Mouse (Mus musculus) kidney, embryonic 14.5 days (tissue): ENCODE results near the gene Scimp. TPM values are rescaled to one million over a fixed set of nuclear protein-coding genes. Genes with fewer than 3 reads are reported as not detected.

Experiments used
- ATAC-seq: fragments of 200-750 bp; cut with Nextera tagmentation; 2 replicates; pipeline ENCODE4 v1.8.0; 2017; ENCODE audit warnings: moderate number of reproducible peaks, mild to moderate bottlenecking, moderate TSS enrichment, moderate library complexity; ENCODE audit not compliant: low FRiP score, low TSS enrichment
- H3K27ac ChIP-seq: fragments of 300-500 bp; sonication (generic); 2 replicates; pipeline ENCODE4 v1.5.1; 2014; ENCODE audit warnings: low read depth, mild to moderate bottlenecking, low read length, moderate library complexity, mixed read lengths
- H3K27me3 ChIP-seq: fragments of 300-500 bp; sonication (generic); 2 replicates; pipeline ENCODE4 v1.6.1; 2014; ENCODE audit warnings: mild to moderate bottlenecking, low read length; ENCODE audit not compliant: control insufficient read depth, insufficient read depth
- H3K36me3 ChIP-seq: fragments of 300-500 bp; sonication (generic); 2 replicates; pipeline ENCODE4 v1.6.1; 2014; ENCODE audit warnings: low read length, mixed read lengths; ENCODE audit not compliant: control insufficient read depth, insufficient read depth
- H3K4me1 ChIP-seq: fragments of 300-500 bp; sonication (generic); 2 replicates; pipeline ENCODE4 v1.6.1; 2014; ENCODE audit warnings: low read length, mixed read lengths; ENCODE audit not compliant: control insufficient read depth, insufficient read depth
- H3K4me2 ChIP-seq: fragments of 300-500 bp; sonication (generic); replicated peaks from 2 replicates; pipeline ENCODE4 v1.6.1; 2014; ENCODE audit warnings: low read depth, mild to moderate bottlenecking, low read length
- H3K4me3 ChIP-seq: fragments of 300-500 bp; sonication (generic); 2 replicates; pipeline ENCODE4 v1.5.1; 2014; ENCODE audit warnings: mild to moderate bottlenecking, low read length
- H3K9ac ChIP-seq: fragments of 300-500 bp; sonication (generic); 2 replicates; pipeline ENCODE4 v1.6.1; 2014; ENCODE audit warnings: low read depth, mild to moderate bottlenecking, low read length, moderate library complexity
- H3K9me3 ChIP-seq: fragments of 300-500 bp; sonication (generic); 2 replicates; pipeline ENCODE4 v1.6.1; 2016; ENCODE audit warnings: low read length; ENCODE audit not compliant: control insufficient read depth
- WGBS: fragments of 180-500 bp; shearing (Covaris S2); extraction: QIAGEN DNeasy Blood & Tissue Kit; methylation state at CpG from one replicate; pipeline ENCODE4 v1.1.7; 2014; 5-methylcytosine and 5-hydroxymethylcytosine counted together
- polyA plus RNA-seq: library from polyadenylated mRNA; unstranded; fragments of >200 nt; fragmentation: Nextera tagmentation; extraction: Ambion mirVana; gene quantifications from 2 replicates; pipeline ENCODE4 v1.2.1, GENCODE M21; 2014

Scimp gene
- polyA plus RNA-seq, 1 experiment from 2014 or later, result not detected

- 74% methylated on average over 8 of the region's 8 CpGs for WGBS
- Histone ChIP-seq H3K4me3 (no peak overlapping the region), H3K27me3 (no peaks in the 10 kb centered on the region), H3K36me3 (no peaks in the 10 kb centered on the region), H3K4me1 (no peaks in the 10 kb centered on the region), H3K27ac (no peak overlapping the region), H3K9me3 (0 out of 2 replicates have a peak, but pooled peaks cover 3% of the 10 kb centered on the region), H3K9ac (no peak overlapping the region), H3K4me2 (no peak overlapping the region)
- no peak for ATAC-seq
These were observed 6.7 kb downstream of the Scimp start for GRCm38 (mm10) chr11:70805641-70806175.

GRCm38 (mm10) chr11:70804395-70804794 is 8.0 kb downstream of the Scimp start:
- Histone ChIP-seq H3K4me3 (no peak overlapping the region), H3K4me2 (no peak overlapping the region), H3K27ac (no peak overlapping the region), H3K27me3 (no peaks in the 10 kb centered on the region), H3K36me3 (no peaks in the 10 kb centered on the region), H3K9me3 (0 out of 2 replicates have a peak, but pooled peaks cover 3% of the 10 kb centered on the region), H3K9ac (no peak overlapping the region), H3K4me1 (no peaks in the 10 kb centered on the region)
- 90% methylated on average over 3 of the region's 3 CpGs for WGBS
- ATAC-seq, result no peak

DNA sequence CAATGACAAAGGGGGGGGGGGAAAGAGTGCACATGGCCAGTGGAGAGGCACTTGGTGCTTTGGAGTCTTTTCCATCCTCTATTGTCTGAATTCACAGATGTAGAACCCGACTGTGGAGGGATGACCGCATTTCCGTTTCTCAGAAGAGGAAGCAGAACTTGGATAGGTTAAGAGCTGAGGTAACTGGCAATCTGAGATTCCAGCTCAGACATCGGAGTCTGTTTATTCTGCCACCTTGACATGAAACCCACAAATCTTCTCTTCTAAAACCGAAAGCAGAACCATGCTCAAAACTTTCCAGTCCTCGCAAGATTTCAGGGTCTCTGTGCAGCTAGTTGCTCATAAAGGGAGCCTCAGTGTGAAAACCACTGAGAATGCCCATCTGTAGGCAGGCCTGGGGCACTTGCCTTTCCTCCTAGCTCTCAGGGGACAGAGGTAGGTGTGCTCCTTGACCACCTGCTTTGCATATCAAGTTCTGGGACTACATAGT is 8.6 kb downstream of the Scimp start:
- no peak overlapping the region for H3K9ac ChIP-seq
- H3K4me2 ChIP-seq, result no peak overlapping the region
- H3K27ac ChIP-seq, result no peak overlapping the region
- H3K4me1 ChIP-seq, result no peaks in the 10 kb centered on the region
- no peaks in the 10 kb centered on the region for H3K36me3 ChIP-seq
- 74% methylated on average over 6 of the region's 6 CpGs for WGBS
- ATAC-seq, result no peak
- H3K27me3 ChIP-seq, result no peaks in the 10 kb centered on the region
- no peak overlapping the region for H3K4me3 ChIP-seq
- 0 out of 2 replicates have a peak, but pooled peaks cover 3% of the 10 kb centered on the region for H3K9me3 ChIP-seq

DNA sequence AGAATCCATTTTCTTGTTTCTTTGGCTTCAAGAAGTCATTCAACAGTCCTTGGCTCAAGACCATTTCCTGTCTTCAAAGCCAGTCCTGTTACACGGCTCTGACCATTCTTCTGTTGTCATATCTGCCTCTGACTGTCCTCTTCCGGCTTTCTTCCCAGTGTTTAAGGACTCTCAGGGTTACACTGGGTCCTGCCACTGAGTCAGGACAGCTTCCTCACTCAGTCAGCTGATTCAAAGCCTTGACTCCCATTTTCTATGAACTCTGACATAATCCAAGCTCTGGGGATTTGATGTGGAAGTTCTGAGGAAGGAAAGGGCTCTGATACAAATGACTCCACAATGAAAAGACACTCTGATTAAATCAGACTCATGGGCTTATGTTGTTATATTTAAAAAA is 9.5 kb downstream of the Scimp start:
- Histone ChIP-seq H3K9me3 (0 out of 2 replicates have a peak, but pooled peaks cover 3% of the 10 kb centered on the region), H3K4me1 (no peaks in the 10 kb centered on the region), H3K27me3 (no peaks in the 10 kb centered on the region), H3K27ac (no peak overlapping the region), H3K36me3 (no peaks in the 10 kb centered on the region), H3K4me2 (no peak overlapping the region), H3K9ac (no peak overlapping the region), H3K4me3 (no peak overlapping the region)
- ATAC-seq, result no peak
- WGBS, result 69% methylated on average over 2 of the region's 2 CpGs

DNA sequence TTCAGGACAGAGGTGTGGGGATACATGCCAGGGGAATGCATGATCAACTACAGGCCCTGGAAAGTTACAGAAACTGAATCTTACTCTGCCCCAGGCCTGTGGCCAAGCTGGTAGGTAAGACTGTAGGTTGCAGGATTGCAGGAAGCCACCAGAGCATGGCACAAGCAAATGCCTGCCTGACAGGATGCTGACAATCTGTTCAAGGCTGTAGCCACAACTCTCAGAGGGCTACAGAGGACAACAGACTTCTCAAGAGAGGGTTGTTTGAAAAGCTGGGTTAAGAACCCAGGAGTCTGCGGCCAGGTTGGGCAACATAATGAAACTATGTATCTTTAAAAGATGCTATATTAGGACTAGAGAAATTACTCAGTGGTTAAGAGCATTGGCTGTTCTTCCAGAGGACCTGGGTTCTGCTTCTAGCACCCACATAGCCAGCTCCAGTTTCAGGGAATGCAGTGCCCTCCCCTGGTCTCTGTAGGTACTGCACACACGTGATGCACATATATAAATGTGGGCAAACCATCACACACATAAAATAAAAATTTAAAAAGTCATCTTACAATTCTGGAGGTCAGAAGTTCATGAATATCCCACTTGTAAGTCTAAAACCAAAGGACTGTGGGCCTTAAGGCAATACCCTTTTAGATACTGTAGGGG is 10.1 kb downstream of the Scimp start:
- no peaks in the 10 kb centered on the region for H3K36me3 ChIP-seq
- WGBS, result 88% methylated on average over 2 of the region's 2 CpGs
- no peaks in the 10 kb centered on the region for H3K27me3 ChIP-seq
- H3K9me3 ChIP-seq, result 0 out of 2 replicates have a peak, but pooled peaks cover 3% of the 10 kb centered on the region
- H3K4me3 ChIP-seq, result no peak overlapping the region
- no peak overlapping the region for H3K4me2 ChIP-seq
- no peaks in the 10 kb centered on the region for H3K4me1 ChIP-seq
- H3K9ac ChIP-seq, result no peak overlapping the region
- H3K27ac ChIP-seq, result no peak overlapping the region
- ATAC-seq, result no peak

- Histone ChIP-seq H3K36me3 (no peaks in the 10 kb centered on the region), H3K4me3 (no peak overlapping the region), H3K9me3 (no peaks in the 10 kb centered on the region), H3K4me1 (no peaks in the 10 kb centered on the region), H3K27me3 (no peaks in the 10 kb centered on the region), H3K4me2 (no peak overlapping the region), H3K27ac (no peak overlapping the region), H3K9ac (no peak overlapping the region)
- no peak for ATAC-seq
- WGBS, result 83% methylated on average over 1 of the region's 1 CpGs
These were observed 20.0 kb downstream of the Scimp start for GRCm38 (mm10) chr11:70792409-70792808.

GRCm38 (mm10) chr11:70791676-70792075 is 20.7 kb downstream of the Scimp start:
- WGBS, result 81% methylated on average over 5 of the region's 5 CpGs
- no peak overlapping the region for H3K9ac ChIP-seq

GRCm38 (mm10) chr11:70790874-70791551 is 21.4 kb downstream of the Scimp start:
- Histone ChIP-seq H3K36me3 (no peaks in the 10 kb centered on the region), H3K4me3 (no peak overlapping the region), H3K27ac (no peak overlapping the region), H3K9me3 (no peaks in the 10 kb centered on the region), H3K27me3 (no peaks in the 10 kb centered on the region), H3K4me2 (no peak overlapping the region), H3K9ac (no peak overlapping the region), H3K4me1 (no peaks in the 10 kb centered on the region)
- ATAC-seq, result no peak
- 75% methylated on average over 7 of the region's 7 CpGs for WGBS

More at GRCm38 (mm10) chr11:70791676-70792075, 20.7 kb downstream of the Scimp start:
- H3K4me2 ChIP-seq, result no peak overlapping the region
- H3K27me3 ChIP-seq, result no peaks in the 10 kb centered on the region
- no peaks in the 10 kb centered on the region for H3K4me1 ChIP-seq
- H3K36me3 ChIP-seq, result no peaks in the 10 kb centered on the region
- no peak overlapping the region for H3K27ac ChIP-seq
- H3K9me3 ChIP-seq, result no peaks in the 10 kb centered on the region
- ATAC-seq, result no peak
- H3K4me3 ChIP-seq, result no peak overlapping the region

- Histone ChIP-seq H3K4me1 (no peaks in the 10 kb centered on the region), H3K27ac (no peak overlapping the region), H3K27me3 (no peaks in the 10 kb centered on the region), H3K4me3 (no peak overlapping the region), H3K36me3 (no peaks in the 10 kb centered on the region), H3K4me2 (no peak overlapping the region), H3K9me3 (no peaks in the 10 kb centered on the region), H3K9ac (no peak overlapping the region)
- WGBS, result 74% methylated on average over 2 of the region's 2 CpGs
- no peak for ATAC-seq
These were observed 22.0 kb downstream of the Scimp start for GRCm38 (mm10) chr11:70790426-70790825.
